Mouse (Mus musculus) left cerebral cortex, adult 18-20 months (tissue): ENCODE data around the gene Olfr748. TPM values are rescaled to one million over a fixed set of nuclear protein-coding genes. Genes with fewer than 3 reads are reported as not detected.
"Not testable (repeated sequence)": the region's sequence is repeated elsewhere in the genome, so short reads cannot be mapped to it uniquely, and the experiment has no call there.

Source experiments
- DNase-seq, 2 experiments: peaks; one replicate each; pipeline ENCODE4 v3.0.0; 2021 to 2022; ENCODE audit warnings: low spot score in 2 of 2, mixed read lengths in 1 of 2
- long read RNA-seq, 2 experiments: library from polyadenylated mRNA; stranded (forward); transcript quantifications; one replicate each; pipeline ENCODE4 v2.0.0; 2021
- total RNA-seq, 2 experiments: library from RNA; stranded (reverse); gene quantifications; 2 replicates each; pipeline ENCODE4 v1.2.3; 2021

The Olfr748 gene
- not detected for total RNA-seq
- long read RNA-seq, experiment 1: 0 reads
- long read RNA-seq, experiment 2: 0 reads

- DNase-seq: no peak
Measured at GRCm38 (mm10) chr14:50707073-50707472, at the start of gene Olfr748. Gene Olfr748, plus strand, starts transcription at chr14:50707373.

DNA sequence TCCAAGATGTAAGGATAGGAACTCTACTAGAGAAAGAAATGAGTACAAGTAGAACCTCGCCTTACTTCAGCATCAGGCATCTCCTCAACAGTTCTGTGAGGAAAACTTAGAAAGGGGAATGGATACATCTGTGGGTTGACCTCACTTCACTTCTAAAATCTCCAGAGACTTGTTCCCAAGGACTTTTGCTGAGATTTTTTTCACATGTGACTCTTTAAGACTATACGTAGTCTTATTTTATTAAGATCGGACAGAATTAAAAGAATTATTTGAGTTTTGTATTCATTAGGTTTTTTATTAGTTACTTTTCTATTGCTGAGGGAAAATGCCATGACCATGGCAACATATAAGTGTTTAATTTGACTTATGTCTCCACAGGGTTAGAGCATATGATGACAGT is 14.1 kb upstream of the Olfr748 start, which contains the start of gene Olfr747:
TSS of gene Olfr747 (minus strand) at position 101 of the 400 bp plus-strand sequence.
- DNase-seq: no peak

DNA sequence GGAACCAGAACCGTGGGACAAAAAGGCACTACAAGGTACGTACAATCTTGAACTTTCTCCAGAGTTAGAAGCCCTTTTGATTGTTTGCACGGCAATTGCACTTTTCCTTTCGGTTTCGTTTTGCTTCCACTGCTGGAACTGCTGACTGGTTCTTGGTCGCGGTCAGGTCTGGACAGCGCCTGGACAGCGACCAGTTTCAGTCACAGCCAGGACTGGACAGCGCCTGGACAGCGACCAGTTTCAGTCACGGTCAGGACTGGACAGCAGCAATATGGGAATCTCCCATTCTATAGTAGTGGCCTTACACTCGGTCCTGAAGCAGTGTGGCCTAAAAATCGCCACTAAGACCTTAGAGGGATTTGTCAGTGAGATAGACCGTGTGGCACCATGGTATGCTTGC is 12.7 kb downstream of the Olfr748 start:
- DNase-seq: not testable (repeated sequence)

DNA sequence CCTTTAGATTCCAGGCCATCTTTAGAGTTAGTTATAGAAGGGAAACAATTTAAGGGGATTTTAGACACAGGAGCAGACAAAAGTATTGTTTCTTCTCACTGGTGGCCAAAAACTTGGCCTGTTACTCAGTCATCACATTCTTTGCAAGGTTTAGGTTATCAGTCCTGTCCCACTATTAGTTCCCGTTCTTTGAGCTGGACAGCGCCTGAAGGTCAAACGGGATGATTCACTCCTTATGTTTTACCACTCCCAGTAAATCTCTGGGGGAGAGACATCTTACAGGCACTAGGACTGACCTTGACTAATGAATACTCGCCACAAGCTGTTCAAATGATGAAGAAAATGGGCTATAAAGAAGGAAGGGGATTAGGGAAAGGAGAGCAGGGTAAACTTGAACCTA is 15.2 kb downstream of the Olfr748 start:
- not testable (repeated sequence) for DNase-seq

GRCm38 (mm10) chr14:50740334-50740733 is 33.2 kb downstream of the Olfr748 start:
- DNase-seq: no peak

- no peak for DNase-seq
Measured at GRCm38 (mm10) chr14:50741584-50741983, 34.4 kb downstream of the Olfr748 start.

GRCm38 (mm10) chr14:50744994-50745393 is 37.8 kb downstream of the Olfr748 start, which contains the start of gene Olfr749:
Gene Olfr749, minus strand, starts transcription at chr14:50745094.
- no peak for DNase-seq

DNA sequence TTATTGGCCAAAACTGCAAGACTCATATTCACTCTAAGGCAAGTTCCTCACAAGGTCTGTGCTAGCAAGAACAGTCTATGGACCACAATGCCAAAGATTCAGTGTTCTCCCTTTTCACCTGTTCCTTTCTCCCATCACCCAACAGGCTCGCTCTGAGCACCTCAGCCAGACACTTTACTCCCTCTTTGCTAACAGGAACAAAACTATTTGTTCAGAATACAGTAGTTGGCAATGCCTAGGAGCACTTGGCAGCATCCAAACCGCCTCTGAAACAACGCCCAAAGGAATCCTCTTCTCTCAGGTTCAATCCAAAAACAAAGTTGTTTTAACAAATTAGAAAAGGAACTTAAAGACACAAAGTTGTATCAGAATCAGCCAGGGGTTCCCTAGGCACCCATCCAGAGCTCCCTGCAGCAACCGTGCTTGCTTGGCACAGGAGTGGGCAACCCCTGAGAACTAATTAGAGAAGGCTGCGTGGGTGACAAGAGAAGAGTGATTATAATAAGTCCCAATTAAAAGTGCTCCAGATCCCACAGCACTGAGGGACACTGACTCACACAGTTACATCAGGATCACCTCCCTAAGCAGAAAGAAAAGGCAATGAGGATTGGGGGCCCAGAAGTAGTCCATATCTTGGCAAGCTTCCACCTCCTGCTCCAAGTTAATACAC is 51.4 kb downstream of the Olfr748 start:
- DNase-seq: peak; percentile 21 to 22

Other genes with a start within 250 kb of the Olfr748 start
- gene Olfr741, start 234.6 kb upstream of the Olfr748 start, total RNA-seq: not detected
- not detected for gene Olfr742, start 203.8 kb upstream of the Olfr748 start, total RNA-seq
- gene Olfr743, start 185.5 kb upstream of the Olfr748 start, total RNA-seq: not detected
- not detected for gene Olfr744, start 92.5 kb upstream of the Olfr748 start, total RNA-seq
- gene Olfr745, start 68.0 kb upstream of the Olfr748 start, total RNA-seq: not detected
- gene Olfr746, start 60.3 kb upstream of the Olfr748 start, total RNA-seq: not detected
- gene Olfr747, start 14.2 kb upstream of the Olfr748 start, total RNA-seq: not detected
- gene Olfr749, start 37.7 kb downstream of the Olfr748 start, total RNA-seq: not detected
- gene Ttc5, start 78.1 kb downstream of the Olfr748 start, total RNA-seq: 10 to 100 TPM; 53.4 to 55.6 TPM
- not detected for gene Ccnb1ip1, start 100.4 kb downstream of the Olfr748 start, total RNA-seq
- gene Parp2, start 100.5 kb downstream of the Olfr748 start, total RNA-seq: 10 to 100 TPM; 27.0 to 27.8 TPM
- 1 to 10 TPM; 2.6 to 4.6 TPM for gene Tep1, start 163.2 kb downstream of the Olfr748 start, total RNA-seq
- gene Klhl33, start 190.1 kb downstream of the Olfr748 start, total RNA-seq: 1 to 10 TPM; 5.6 to 6.5 TPM
- 10 to 100 TPM; 30.9 to 35.2 TPM for gene Osgep, start 217.5 kb downstream of the Olfr748 start, total RNA-seq
- gene Apex1, start 217.6 kb downstream of the Olfr748 start, total RNA-seq: 10 to 100 TPM; 57.7 to 61.6 TPM
- gene Pip4p1, start 223.5 kb downstream of the Olfr748 start, total RNA-seq: 100 to 1,000 TPM in 1 of 2 experiments, 10 to 100 TPM in 1; 92.3 to 102 TPM
- gene Pnp, start 223.7 kb downstream of the Olfr748 start, total RNA-seq: 10 to 100 TPM; 13.7 to 16.4 TPM
- 10 to 100 TPM in 1 of 2 experiments, 1 to 10 TPM in 1; 5.3 to 10.1 TPM for gene Gm49342, start 237.1 kb downstream of the Olfr748 start, total RNA-seq
- 1 to 10 TPM in 1 of 2 experiments, under 1 TPM in 1; 0.46 to 1.1 TPM for gene Pnp2, start 248.6 kb downstream of the Olfr748 start, total RNA-seq